22 mouse cellular contexts compared by ENCODE assay signal in the genomic region with DNA sequence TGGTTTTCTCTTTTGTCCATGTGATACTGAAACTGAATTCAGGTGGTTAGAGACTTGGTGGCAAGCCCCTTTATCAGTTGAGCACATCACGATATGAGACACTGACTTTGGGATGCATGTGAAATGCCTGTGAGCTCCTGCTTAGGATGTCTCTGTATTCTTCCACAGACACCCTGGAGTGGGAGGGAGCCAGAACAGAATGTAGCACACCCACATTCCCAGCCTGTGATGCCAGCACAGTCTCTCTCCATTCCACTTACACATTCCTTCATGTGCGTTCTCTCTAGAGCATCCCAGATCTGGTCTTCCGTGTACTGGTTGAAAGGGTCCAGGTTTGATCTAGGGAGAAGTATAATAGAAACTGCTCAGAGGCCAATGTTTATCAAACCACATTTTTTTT. TPM values are rescaled to one million over a fixed set of nuclear protein-coding genes. Genes with fewer than 3 reads are reported as not detected.
DNase-seq lines count a peak whose midpoint lies in the region; ATAC-seq and TF ChIP-seq lines count a peak whose summit lies in the region.
"Had no signal": no experiment of that assay in that cellular context is flagged by ENCODE, and none has a peak within 500 bp of the region (broad histone marks: within the 10 kb centered on the region; RNA-seq: fewer than 3 reads in every experiment).

No protein-coding gene starts in this region.

- H3K36me3 ChIP-seq in forebrain, embryonic 15.5 days: peaks cover 74% of the 10 kb centered on the region

- WGBS in forebrain, embryonic 15.5 days: 93% methylated on average over 3 of the region's 3 CpGs

- H3K4me3 ChIP-seq in layer of hippocampus, adult 2 months: no peak overlapping the region
- H3K4me3 ChIP-seq in forebrain, embryonic 15.5 days: no peak overlapping the region
- H3K4me3 ChIP-seq: embryonic facial prominence, embryonic 12.5 days; hindbrain, embryonic 12.5 days; intestine, embryonic 15.5 days had no signal

- no peaks in the 10 kb centered on the region for H3K4me1 ChIP-seq in forebrain, embryonic 15.5 days
- H3K4me1 ChIP-seq: embryonic facial prominence, embryonic 12.5 days; hindbrain, embryonic 12.5 days; intestine, embryonic 15.5 days had no signal

- H3K27me3 ChIP-seq in forebrain, embryonic 15.5 days: no peaks in the 10 kb centered on the region
- H3K27me3 ChIP-seq: embryonic facial prominence, embryonic 12.5 days; hindbrain, embryonic 12.5 days; intestine, embryonic 15.5 days had no signal

- ATAC-seq in erythroid progenitor cell, adult 5-6 weeks (replicated peaks; ENCODE audit: low FRiP score, poor library complexity, severe bottlenecking): no peak
- no peak for ATAC-seq in forebrain, embryonic 15.5 days (replicated peaks)
- ATAC-seq: intestine, embryonic 15.5 days had no signal

- no peak for TF ChIP-seq CTCF in layer of hippocampus, adult 2 months (conservative IDR thresholded peaks at IDR 0.05)

- DNase-seq in left cerebral cortex, adult 11 months (ENCODE audit: low spot score): peak; percentile 82
- no peak for DNase-seq in left cerebral cortex, postnatal 4 days
- DNase-seq in layer of hippocampus, adult 2 months (ENCODE audit: low spot score in 2 of 2): peak; percentile 74 to 84
- DNase-seq in left cerebral cortex, adult 9 months (ENCODE audit: low spot score in 2 of 2): peak; percentile 61 to 79
- DNase-seq in right cerebral cortex, postnatal 36 days (ENCODE audit: low spot score in 2 of 2): peak; percentile 74 to 88
- no peak for DNase-seq in heart, postnatal 10 days
- DNase-seq: adrenal gland, adult 8-10 months; cerebellum, adult 18-20 months; heart, adult 18-20 months; lung, postnatal 10 days had no signal

- intact Hi-C loops in left cerebral cortex, postnatal 4 days (cut with DNase I): no loop called here
- intact Hi-C loops in heart, postnatal 10 days (cut with DNase I): no loop called here

- no peak overlapping the region for H3K4me2 ChIP-seq in forebrain, embryonic 15.5 days (replicated peaks)
- H3K4me2 ChIP-seq: embryonic facial prominence, embryonic 12.5 days; hindbrain, embryonic 12.5 days; intestine, embryonic 15.5 days had no signal

- H3K9ac ChIP-seq in forebrain, embryonic 15.5 days (replicated peaks): no peak overlapping the region
- H3K9ac ChIP-seq: embryonic facial prominence, embryonic 12.5 days; hindbrain, embryonic 12.5 days; intestine, embryonic 15.5 days had no signal

- H3K9me3 ChIP-seq in forebrain, embryonic 15.5 days: no peaks in the 10 kb centered on the region
- H3K9me3 ChIP-seq: embryonic facial prominence, embryonic 12.5 days; hindbrain, embryonic 12.5 days; intestine, embryonic 15.5 days had no signal

- peak overlapping the region; percentile 67 for H3K27ac ChIP-seq in layer of hippocampus, adult 2 months
- H3K27ac ChIP-seq in forebrain, embryonic 15.5 days (replicated peaks): no peak overlapping the region
- H3K27ac ChIP-seq: embryonic facial prominence, embryonic 12.5 days; hindbrain, embryonic 12.5 days; intestine, embryonic 15.5 days had no signal

RNA-seq across cellular contexts. Expression of a gene that starts 13.4 kb away (rescaled TPM):
- total RNA-seq in left cerebral cortex, postnatal 4 days (2021): not detected
- total RNA-seq in layer of hippocampus, adult 2 months (2021): not detected
- not detected in 2 replicates for total RNA-seq in erythroid progenitor cell, adult 5-6 weeks (2015; ENCODE audit: low replicate concordance)
- 0.39 TPM in 1 of 2 replicates, not detected in the other for total RNA-seq in erythroid progenitor cell, adult 5-6 weeks (2017; ENCODE audit: low replicate concordance)
- not detected in 2 replicates for polyA plus RNA-seq in forebrain, embryonic 15.5 days (2015; fragmentation: Nextera tagmentation; extraction: Ambion mirVana)
- total RNA-seq in heart, postnatal 10 days (2021): under 1 TPM; 0.15 to 0.22 TPM
- total RNA-seq: layer of hippocampus, postnatal 10 days; megakaryocyte-erythroid progenitor cell, adult 5-6 weeks; MEL; midbrain, postnatal 0 days had no signal
- polyA plus RNA-seq: embryonic facial prominence, embryonic 12.5 days; heart, embryonic 16.5 days; hindbrain, embryonic 12.5 days; intestine, embryonic 15.5 days; kidney, embryonic 16.5 days; liver, embryonic 16.5 days; midbrain, postnatal 0 days had no signal

RNA-seq across cellular contexts. Expression of a gene that starts 36.4 kb away (rescaled TPM):
- 10 to 100 TPM; 68.6 to 69.6 TPM for total RNA-seq in left cerebral cortex, postnatal 4 days (2021)
- total RNA-seq in layer of hippocampus, adult 2 months (2021): 10 to 100 TPM; 51.4 to 56.4 TPM
- total RNA-seq in erythroid progenitor cell, adult 5-6 weeks (2015; ENCODE audit: low replicate concordance): 41.9 and 43.6 TPM in 2 replicates
- 52.8 and 63.5 TPM in 2 replicates for total RNA-seq in erythroid progenitor cell, adult 5-6 weeks (2017; ENCODE audit: low replicate concordance)
- polyA plus RNA-seq in forebrain, embryonic 15.5 days (2015; fragmentation: Nextera tagmentation; extraction: Ambion mirVana): 78.9 and 89.7 TPM in 2 replicates
- total RNA-seq in heart, postnatal 10 days (2021): 100 to 1,000 TPM in 1 of 2 experiments, 10 to 100 TPM in 1; 90.9 to 105 TPM

Comparison
In these comparisons a context has a peak if more than half of its experiments do, and no peak if none do; other contexts are left out.
1. DNase-seq: peak in left cerebral cortex, adult 11 months (single experiment), layer of hippocampus, adult 2 months (2 of 2), left cerebral cortex, adult 9 months (2 of 2) and right cerebral cortex, postnatal 36 days (2 of 2); none in left cerebral cortex, postnatal 4 days (single experiment) and heart, postnatal 10 days (0 of 2).